Mouse (Mus musculus): Measurements from ENCODE around the gene Rpl22l1.
A peak's percentile ranks its signal among the peaks of the same experiment; 100 is the strongest.
"Not testable (repeated sequence)": the region's sequence is repeated elsewhere in the genome, so short reads cannot be mapped to it uniquely, and the experiment has no call there.

Gene Rpl22l1

DNA sequence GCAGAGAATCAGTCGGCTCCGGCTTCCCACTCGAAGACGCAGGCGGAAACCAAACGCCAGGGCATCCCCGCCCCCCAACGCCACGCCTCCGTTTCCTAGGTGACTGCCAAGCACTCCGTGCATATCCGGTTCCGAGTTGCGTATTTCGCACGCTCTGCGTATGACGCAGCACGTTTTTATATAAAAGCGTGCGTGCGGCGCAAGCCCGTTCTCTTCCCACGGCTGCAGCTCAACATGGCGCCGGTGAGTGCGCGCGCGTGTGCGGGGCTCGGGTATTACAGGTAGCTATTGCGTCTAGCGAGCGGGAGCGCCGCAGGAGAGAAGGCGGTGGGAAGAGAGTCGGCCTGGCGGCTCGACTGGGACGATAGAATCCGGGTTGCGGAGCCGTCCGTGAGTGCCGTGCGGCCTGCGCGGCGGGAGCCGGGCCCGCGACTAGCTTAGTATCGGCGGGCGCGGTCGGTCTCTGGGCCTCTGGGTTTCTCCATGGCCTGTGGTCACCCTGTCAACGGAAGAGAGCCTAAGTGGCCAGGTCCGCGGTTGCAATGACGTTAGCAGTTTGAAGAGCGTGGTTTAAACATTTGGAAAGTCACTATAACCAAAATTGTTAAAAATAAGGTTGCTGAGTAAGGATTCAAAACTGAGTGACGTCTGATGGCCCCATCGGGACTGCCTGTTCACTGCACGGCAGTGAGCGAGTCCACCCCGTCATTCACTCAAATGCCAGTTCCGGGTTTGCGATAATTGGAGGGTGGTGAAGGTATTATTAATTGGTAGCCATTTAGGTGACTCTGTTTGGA is at the start of gene Rpl22l1:
TSS of gene Rpl22l1 (plus strand) at position 136 of the 797 bp plus-strand sequence.
- peak; percentile 99 for DNase-seq

DNA sequence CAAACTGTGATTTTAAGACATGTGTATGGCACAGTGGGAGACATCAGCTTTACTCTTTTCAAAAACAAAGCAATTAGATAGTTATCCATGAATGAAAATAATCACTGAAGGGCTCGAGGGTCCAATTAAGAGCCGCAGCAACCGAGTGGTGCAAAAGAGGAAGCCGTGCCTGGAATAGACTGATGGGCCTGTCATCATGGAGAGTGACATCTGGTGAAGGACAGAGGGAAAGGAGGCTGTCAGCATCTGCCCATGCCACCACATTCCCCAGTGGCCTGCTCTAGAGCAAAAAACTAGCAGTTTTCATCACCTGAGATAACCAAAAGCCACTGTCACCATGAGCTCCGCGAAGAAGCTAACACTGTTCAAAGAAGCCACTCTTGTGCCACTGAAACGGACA is 49.8 kb upstream of the Rpl22l1 start:
- no peak for DNase-seq

DNA sequence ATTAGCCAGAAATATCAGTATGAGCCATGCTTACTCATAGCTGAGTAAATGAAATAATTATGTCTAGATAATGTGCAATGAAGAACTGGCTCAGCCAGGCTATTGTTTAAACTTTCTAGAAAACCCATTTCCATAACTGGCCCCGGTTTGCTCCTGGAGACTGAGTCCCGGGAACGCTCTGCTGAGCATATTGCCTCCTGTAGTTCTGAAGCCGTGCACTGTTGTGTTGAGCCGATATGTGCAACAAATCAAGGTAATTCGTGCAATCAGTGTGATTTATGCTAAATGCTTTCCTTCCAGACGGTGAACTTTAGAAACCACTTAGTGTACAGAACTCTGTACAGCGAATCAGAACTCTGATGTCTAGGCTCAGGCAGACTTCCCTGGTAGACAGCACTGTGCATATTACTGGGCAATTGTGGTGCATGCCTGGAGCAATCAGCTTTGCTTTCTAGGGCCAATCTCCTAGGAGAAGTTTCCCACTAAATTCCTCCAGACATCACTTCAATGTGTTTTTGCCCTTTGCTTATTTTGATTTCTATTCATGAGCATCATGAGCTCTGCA is 43.9 kb upstream of the Rpl22l1 start:
- no peak for DNase-seq

DNA sequence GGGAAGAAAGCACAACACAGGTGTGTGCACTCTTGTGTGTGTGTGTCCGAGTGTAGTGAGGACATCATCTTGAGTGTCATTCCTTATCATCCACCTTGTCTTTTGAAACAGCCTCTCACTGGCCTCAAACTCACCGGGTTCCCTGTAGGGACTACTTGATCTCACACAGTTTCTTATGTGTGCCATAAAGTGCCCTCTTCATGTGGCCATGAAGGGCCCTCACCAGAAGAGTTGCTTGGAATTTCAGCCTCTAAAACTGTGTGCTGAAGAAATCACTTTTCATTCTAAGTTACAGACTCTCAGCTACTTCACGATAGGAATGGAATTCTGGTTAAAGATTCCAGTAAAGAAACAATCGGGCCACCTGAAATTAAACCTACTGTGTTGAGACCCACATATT is 38.3 kb upstream of the Rpl22l1 start:
- DNase-seq, result no peak

DNA sequence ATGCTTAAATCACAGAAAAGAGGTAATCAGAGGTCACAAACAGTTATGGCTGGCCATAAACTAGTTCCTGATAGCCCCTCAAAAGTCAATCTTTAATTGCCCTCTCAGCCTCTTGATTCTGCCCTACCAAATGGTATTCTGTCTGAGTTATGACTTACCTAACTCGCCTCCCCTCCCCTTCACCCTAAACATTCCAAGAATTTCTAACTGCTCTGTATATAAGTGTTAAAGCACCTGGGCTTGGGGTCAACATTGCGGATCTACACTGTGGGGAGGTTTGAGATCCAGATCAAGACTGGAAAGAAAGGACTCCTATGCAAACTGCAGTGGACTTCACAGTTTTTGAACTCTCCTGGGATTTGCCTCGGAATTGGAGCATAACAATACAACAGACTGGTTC is 37.0 kb upstream of the Rpl22l1 start:
- no peak for DNase-seq

DNA sequence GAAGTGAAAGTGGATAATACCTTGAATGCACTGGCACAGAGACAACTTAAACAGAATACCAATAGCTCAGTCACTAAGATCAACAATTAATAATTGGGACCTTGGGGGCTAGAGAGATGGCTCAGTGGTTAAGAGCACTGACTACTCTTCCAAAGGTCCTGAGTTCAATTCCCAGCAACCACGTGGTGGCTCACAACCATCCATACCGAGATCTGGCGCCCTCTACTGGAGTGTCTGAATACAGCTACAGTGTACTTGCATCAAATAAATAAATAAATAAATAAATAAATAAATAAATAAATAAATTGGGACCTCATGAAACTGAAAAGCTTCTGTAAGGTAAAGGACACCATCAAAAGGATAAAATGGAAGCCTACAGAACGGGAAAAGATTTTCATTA is 32.3 kb upstream of the Rpl22l1 start:
- DNase-seq, result not testable (repeated sequence)

DNA sequence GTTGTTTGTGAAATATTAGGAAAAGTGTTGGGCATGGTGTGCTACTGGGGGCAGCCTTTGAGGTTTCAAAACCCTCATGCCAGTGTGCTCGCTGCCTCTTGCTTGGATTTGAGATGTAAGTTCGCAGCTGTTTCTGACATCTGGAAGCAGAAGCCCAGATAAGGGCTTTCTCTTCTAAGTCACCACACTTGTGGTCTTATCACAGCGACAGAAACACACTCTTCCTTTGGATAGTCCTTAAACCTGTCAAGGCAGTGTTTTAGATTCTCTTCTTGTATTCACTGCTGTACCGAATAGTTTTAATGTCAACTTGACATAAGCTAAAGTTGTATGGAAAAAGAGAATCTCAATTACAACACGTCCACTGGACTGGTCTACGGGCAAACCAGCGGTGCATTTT is 29.9 kb upstream of the Rpl22l1 start:
- DNase-seq, result no peak

DNA sequence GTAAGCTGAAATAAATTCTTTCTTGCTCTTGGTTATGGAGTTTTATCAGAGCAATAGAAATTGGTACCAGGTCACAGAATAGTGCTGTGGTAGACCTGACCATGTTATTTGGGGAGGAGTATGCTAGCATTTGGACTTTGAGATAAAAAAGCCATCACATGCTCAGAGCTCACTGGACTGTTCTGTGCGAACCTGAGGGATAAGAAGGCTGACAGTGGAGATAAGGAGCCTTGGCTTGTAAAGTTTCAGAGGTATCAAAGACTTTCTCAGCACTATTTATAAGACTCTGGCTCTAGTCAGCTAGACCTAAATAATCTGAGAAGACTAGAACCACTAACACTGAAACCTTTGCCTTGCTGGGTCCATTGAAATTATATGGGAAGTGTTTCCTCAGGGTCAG is 29.3 kb upstream of the Rpl22l1 start:
- DNase-seq, result no peak

DNA sequence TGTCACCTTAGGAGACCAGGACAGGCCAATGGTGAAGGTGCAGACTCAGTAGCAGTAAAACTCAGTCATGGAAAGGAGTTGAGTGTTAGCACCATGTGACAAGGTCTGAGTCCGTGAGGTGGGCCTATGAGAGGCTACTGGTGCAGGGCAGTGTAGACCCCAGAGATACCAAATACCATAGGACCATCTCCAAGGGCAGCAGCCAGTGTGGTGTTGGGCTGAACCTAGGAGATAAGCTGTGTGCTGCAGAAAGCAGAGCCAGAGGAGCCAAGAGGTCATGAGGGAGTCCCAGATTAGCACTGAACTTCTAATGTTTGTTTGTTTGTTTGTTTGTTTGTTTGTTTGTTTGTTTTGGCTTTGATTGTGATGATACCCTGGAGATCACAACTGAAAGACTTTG is 28.7 kb upstream of the Rpl22l1 start:
- DNase-seq, result no peak

DNA sequence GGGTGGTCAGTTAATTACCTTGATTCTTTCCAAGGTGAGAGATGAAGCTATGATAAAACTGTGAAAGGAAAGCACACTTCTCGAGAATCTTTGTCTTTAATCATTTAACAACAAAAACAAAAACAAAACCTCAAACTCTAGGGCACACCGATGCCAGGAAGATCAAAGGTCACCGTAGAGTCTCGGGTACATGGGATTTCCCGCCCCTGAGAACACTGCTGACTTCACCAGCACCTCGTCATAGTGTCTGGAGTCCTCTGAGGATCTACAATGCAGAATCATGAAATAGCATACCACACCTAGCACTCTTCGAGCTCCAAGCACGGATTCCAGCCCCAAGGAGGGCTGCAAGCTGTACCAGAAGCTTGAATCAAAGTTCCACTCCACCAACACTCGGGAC is 24.7 kb upstream of the Rpl22l1 start:
- DNase-seq, result peak; percentile 24 to 50

DNA sequence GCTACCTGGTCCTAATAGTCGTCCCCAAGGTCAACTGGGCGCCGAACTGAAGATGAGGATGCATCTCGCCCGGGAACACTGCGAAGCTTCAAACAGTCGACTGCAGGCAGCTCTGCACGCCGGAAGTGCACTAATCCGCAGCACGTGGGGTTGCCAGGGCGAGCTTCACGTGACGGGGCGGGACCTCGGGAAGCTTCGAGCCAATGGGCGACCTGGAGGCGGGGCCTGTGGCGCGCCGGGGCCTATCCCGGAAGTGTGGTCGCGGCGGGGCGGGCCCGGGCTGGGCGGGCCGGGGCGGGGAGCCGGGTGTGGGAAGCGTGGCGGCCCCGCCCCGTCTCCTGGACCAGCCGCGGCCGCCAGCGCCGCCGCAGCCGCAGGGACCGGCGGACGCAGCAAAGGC is 24.2 kb upstream of the Rpl22l1 start, which contains the start of gene Eif5a2:
TSS of gene Eif5a2 (plus strand) at position 283 of the 400 bp plus-strand sequence.
- DNase-seq, result peak; percentile 94 to 96

DNA sequence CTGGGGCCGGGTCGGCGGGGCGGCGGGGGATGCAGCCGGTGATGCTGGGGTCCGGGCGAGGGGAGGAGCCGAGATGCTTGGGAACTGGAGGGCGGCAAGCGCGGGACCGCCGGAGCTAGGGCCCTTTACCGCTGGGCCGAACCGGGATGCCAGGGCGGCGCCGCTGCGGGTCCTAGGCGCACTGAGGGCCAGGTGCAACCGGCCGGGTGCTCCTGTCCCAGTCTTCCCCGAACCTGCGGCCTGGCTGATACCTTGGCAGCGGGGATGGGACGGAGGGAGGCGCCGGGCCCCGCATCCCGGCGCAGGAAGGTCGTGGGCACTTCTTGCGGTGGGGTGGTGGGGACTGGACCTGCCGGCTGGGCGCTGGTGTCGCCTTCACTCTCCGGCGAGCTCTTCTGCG is 23.8 kb upstream of the Rpl22l1 start:
- no peak for DNase-seq

DNA sequence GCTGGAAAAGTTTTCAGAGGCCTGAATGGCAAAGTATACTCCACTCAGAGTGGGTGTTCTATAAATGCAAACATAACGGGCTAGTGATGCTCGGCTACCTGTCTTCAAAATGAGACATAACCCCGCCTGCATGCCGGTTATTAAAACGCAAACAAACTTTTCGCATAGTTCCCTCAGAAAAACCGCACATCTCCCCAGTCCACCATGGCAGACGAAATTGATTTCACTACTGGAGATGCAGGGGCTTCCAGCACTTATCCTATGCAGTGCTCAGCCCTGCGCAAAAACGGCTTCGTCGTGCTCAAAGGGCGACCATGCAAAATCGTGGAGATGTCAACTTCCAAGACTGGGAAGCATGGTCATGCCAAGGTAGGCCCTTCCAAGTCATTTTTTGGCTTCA is 23.4 kb upstream of the Rpl22l1 start:
- no peak for DNase-seq

DNA sequence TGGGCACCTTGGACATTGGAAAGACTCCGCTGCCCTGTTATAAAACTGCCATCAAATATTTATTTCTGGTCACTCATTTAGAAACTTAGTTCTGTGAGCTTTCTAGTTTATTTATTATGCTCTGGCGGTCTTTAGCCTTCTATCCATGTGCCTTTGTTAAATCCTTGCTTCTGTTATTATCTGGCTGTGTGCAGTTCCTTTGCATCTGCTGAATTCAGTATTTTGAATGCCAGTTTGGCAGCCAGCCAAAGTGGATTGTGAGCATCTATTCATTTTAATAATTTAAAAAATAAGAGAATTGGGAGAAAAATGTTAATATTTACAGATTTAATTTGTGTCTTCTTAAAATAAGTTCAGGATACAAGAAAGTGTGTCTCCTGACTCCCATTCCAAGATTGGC is 21.1 kb upstream of the Rpl22l1 start:
- peak in 1 of 2 experiments; percentile 3 for DNase-seq

DNA sequence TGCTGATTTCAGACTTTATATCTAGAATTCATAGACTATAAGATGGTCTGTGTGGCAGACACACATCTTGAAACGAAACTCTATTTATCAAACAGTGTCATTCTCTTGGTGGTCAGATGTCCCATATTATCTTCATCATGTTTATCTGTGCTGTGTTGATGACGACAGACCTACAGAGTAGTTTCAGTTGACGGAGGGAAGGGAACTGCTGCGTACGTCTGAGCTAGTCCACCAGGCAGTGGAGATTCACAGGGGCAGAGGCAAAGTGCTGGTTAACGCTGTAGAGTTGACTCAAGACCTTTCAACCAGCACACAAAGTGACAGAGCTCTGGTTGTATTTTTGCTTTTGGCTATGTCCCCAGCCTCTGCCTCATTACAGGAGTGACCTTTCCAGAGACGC is 10.4 kb upstream of the Rpl22l1 start:
- no peak for DNase-seq

DNA sequence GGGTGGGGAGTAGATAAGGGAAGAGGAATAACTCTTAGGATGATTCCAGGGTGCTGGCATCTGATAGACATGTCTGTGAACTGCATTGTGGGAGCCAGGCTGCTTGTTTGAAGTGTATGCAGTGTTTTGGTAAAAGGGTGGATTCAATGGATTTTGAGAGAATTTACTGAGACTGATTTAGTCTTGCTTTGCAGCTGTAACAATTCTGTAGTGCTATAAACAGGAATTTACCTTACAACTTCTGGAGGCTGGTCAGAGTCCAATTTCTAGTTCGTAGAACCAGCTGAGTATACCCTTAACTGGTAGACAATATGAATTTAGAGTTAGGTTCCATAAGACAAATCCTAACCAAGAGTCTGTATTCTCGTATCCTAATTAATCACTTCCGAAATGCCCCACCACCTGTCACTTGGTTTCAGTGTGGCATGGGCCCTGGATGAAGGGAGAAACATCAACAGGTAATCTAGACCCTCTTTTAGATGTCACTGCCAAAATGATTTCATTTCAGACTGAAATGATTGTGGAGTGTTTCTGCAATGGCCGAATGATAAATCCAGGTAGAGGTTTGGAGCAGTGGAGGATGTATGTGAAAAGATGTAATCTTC is 2.9 kb downstream of the Rpl22l1 start:
- DNase-seq, result no peak

DNA sequence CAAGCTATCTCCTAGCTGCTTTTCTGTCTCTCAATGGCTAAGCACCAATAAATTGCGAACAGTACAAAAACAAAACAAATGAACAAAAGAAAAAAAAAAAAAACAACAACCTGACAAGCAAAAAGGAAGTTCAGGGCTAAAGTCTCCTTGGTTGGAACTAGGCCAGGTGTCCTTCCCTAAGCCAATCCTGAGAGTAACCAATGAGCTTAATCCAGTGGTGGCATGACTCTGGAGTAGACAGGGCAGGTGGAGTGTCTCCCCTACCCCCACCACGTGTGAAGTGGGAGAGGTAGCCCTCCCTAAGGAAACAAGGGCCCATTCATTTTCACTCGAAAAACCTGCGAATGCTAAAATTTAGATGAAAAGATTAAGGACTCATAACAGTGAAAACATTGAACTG is 6.2 kb downstream of the Rpl22l1 start:
- DNase-seq, result no peak

DNA sequence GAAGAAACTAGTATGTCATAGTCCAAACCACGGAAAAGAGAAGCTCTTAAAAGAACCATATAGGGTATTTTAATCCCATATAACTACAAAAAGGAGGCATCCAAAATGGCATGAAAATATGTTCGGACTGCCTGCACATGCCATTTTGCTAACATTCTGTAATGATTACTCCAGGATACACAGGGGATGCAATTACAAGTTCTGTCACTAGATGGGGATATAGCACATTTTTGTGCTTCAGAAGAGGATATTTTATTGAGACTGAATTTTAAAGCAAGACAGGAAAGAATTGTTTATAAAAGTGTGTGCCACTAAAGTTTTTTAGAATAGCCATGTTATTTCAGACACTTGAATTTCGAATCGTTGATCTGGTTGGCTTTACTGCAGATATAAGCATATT is 9.1 kb downstream of the Rpl22l1 start:
- peak in 1 of 2 experiments; percentile 16 for DNase-seq

DNA sequence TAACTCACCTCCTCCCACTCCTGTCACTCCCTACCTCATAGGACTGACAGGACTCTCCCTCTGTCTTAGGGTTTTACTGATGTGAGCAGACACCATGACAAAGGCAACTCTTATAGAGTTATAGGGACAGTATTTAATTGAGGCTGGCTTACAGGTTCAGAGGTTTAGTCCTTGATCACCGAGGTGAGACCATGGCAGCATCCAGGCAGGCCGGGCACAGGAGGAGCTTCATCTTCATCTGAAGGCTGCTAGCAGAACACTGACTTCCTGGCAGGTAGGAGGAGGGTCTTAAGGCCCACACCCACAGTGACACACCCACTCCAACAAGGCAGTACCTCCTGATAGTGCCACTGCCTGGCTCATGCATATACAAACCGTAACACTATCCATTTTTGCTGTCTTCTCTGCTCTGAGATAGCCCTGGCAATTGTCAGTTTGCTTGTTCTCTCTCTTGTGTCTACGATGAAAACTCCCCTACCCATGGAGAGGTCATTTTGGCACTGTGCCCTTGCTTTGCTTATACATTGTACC is 10.8 kb downstream of the Rpl22l1 start:
- no peak for DNase-seq

DNA sequence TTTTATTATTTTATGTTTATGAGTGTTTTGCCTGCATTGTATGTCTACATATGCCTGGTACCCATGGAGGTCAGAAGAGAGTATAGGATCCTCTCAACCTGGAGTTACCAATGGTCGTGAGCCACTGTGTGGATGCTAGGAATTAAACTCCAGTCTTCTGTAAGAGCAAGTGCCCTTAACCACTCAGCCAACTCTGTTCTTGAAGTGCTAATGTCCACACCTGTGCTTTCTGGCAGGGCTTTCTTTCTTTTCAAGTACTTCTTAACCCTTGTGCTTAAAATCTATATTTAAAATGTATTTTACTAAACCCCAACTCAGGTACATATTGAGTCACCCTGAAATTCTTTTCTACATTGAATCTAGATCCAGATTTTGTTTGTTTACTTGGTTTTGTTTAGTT is 21.0 kb downstream of the Rpl22l1 start:
- no peak for DNase-seq

DNA sequence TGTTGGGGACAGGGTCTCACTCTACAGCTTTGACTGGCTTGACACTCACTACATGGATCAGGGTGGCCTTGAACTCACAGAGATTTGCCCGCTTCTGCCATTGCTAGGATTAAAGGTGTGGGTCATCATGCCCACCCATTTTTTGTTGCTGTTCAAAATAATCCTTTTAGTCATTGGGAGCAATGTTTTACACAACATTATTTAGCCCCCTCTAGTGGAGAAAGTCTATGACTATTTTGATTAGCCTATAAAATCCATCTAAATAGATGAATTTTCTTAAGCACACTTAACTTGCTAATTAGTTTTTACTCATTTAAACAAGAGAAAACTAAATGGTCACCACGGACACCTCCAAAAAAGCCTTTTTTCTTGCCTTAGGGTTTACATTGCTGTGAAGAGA is 22.4 kb downstream of the Rpl22l1 start:
- DNase-seq, result no peak

DNA sequence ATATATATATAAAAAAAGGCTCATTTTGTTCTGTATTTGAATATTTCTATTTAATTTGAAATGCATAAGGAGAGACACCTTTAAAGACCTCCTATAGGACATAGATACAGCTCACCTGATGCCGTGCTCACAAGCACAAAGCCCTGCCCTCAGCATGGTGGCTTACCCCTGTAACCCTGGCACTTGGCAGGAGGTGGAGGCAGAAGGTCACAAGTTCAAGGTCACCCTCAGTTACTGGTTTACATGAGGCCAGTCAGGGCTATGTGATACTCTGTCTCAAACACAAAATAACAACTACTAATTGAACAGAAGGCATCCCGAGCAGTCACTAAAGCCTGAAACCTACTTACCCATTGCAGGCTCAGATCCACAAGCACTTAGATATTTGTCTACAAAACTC is 24.2 kb downstream of the Rpl22l1 start:
- DNase-seq, result no peak

DNA sequence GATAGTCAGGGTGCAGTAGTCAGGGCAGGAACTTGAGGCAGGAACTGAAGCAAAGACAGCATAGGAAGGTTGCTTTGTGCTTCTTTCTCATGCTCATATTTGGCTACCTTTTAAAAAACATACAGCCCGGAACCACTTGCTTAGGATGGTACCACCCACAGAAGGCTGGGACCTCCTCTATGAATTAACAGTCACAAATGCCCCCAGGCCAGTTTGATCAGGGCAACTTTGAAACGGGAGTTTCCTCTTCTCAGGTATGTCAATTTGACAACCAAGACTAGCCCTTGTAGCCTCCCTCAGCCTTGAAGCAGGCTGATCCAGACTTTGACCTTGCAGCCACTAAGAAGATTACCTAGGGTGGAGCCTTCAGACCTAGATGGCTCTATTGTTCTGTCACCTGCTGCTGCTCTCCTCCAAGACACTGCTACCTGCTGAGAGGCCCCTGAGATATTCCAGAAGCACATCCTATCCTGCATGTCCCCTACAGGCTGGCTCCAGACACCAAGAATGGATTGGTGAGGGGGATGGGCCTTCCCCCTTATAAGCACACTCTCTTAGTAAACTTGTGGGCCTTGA is 31.6 kb downstream of the Rpl22l1 start:
- DNase-seq, result no peak

Measured in kidney, postnatal 25 days (tissue).